Mouse (Mus musculus): Measurements from ENCODE around the gene Spaca7. TPM values are rescaled to one million over a fixed set of nuclear protein-coding genes. Genes with fewer than 3 reads are reported as not detected.
A peak's percentile ranks its signal among the peaks of the same experiment; 100 is the strongest.

The Spaca7 gene
- not detected in 2 replicates for polyA plus RNA-seq (2016; fragmentation: Nextera tagmentation; extraction: Ambion mirVana)

DNA sequence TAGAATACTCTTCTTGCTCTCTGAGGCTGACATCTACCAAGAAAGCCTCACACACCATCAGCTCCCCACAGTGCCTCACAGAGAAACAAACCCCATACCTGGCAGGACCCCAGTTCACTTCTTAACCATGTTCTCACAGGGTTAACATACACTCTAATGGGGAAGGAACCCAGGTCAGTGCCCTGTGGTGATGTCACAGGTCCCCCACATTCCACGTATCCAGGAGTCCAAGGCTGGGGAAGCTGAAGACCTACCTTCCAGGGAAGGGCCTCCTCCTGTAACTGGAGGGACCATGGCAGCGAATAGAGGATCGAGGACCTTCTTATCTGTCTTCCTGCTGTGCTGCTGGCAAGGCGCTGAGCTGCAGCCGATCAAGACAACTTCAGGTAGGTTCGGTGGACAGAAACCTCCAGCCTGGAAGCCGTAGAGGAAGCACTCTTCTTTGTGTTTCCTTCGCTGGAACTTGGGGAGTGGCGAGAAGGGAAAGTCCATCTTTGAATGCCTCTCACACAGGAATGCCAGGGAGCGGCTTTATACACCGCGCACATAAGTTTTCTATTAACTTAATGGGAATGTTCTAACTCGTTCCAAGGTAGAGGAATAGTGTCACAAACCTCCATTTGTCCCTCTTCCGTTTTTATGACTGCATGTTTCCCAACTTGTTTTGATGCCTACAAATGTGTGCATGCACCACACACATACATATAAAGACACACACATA is at the start of gene Spaca7:
Spaca7 (plus strand) TSS at position 216 of the 721 bp plus-strand sequence.
- H3K27ac ChIP-seq = no peak within 1 kb of the TSS
- peaks cover 31% of the 10 kb centered on the region for H3K27me3 ChIP-seq (ENCODE audit: low read depth, poor library complexity, severe bottlenecking)
- WGBS = 67% methylated on average over 14 of the region's 14 CpGs
- peaks cover 6% of the 10 kb centered on the region; the same call in 1 of the 2 replicates for H3K4me1 ChIP-seq
- no peak within 1 kb of the TSS for H3K4me3 ChIP-seq
- no peaks in the 10 kb centered on the region for H3K9me3 ChIP-seq (replicated peaks)
- H3K36me3 ChIP-seq = no peaks in the 10 kb centered on the region
- no peak for DNase-seq (ENCODE audit: low spot score)

DNA sequence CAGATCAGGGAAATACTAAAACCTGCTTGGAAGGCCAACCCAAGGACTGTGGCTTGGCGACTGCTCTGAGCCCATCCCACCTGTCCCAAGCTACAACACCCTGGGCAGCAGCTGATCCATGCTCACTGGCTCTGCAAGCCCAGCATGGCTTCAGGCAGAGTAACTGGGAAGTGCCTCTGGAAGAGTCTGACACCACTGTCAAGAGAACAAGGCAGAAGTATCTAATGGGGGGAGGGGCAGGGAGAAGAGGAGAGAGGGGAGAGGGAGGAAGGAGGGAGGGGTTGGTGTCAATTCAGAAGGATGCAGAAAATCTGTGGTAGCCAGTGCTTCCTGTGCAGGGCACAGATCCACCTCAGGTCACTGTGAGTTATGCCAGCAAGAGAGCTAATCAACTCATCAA is 48.5 kb upstream of the Spaca7 start:
- Histone ChIP-seq H3K4me1 (peaks cover 5% of the 10 kb centered on the region), H3K27ac (no peak overlapping the region), H3K4me3 (no peak overlapping the region), H3K27me3 (ENCODE audit: low read depth, poor library complexity, severe bottlenecking) (peaks cover 26% of the 10 kb centered on the region; the same call in 1 of the 2 replicates), H3K9me3 (replicated peaks) (no peaks in the 10 kb centered on the region), H3K36me3 (no peaks in the 10 kb centered on the region)
- WGBS = 24% methylated on average over 1 of the region's 1 CpGs
- no peak for DNase-seq (ENCODE audit: low spot score)

DNA sequence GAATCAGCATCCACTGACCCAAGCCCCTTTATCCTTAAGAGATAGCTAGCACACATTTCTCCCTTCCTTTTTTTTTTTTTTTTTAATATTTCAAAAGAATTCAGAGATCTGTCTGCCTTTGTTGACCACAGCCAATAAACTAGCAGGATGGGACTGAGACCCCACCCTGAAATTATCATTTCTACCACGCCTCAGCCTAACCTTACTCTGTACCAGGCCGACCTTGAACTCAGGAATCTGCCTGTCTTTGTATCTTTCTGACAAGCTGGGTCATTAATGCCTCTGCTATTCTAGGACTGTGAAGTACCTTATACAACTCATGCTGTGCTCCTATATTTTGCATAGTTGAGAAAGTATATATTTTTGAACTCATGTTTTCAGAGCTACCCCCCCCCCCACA is 44.2 kb upstream of the Spaca7 start:
- 86% methylated on average over 2 of the region's 2 CpGs for WGBS
- no peak for DNase-seq (ENCODE audit: low spot score)
- H3K36me3 ChIP-seq = no peaks in the 10 kb centered on the region

DNA sequence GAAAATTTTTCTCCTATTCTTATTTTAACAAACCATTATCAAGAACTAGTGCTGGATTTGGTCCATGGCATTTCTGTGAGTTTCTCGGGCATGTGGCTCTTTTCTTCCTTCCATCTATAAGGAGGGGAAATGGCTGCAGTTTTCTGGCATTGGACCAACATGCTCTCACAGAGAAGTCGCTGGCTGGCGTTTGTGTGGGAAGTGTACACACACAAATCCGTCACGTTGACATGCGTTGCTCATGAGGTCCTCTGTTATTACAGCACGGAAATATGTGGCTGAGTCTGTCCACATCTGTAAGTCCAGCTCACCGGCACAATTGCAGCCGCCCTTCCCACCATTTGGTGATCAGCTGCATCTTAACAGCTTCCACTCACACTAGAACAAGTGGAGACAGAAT is 37.2 kb upstream of the Spaca7 start:
- Histone ChIP-seq H3K4me3 (no peak overlapping the region), H3K27ac (no peak overlapping the region), H3K36me3 (no peaks in the 10 kb centered on the region), H3K27me3 (ENCODE audit: low read depth, poor library complexity, severe bottlenecking) (no peaks in the 10 kb centered on the region), H3K4me1 (no peaks in the 10 kb centered on the region), H3K9me3 (replicated peaks) (no peaks in the 10 kb centered on the region)
- no peak for DNase-seq (ENCODE audit: low spot score)
- 84% methylated on average over 9 of the region's 9 CpGs for WGBS

More for the DNA sequence above, 44.2 kb upstream of the Spaca7 start:
- no peak overlapping the region for H3K4me3 ChIP-seq
- peaks cover 5% of the 10 kb centered on the region for H3K4me1 ChIP-seq
- H3K9me3 ChIP-seq (replicated peaks) = no peaks in the 10 kb centered on the region
- H3K27me3 ChIP-seq (ENCODE audit: low read depth, poor library complexity, severe bottlenecking) = peaks cover 16% of the 10 kb centered on the region; the same call in 1 of the 2 replicates
- H3K27ac ChIP-seq = no peak overlapping the region

DNA sequence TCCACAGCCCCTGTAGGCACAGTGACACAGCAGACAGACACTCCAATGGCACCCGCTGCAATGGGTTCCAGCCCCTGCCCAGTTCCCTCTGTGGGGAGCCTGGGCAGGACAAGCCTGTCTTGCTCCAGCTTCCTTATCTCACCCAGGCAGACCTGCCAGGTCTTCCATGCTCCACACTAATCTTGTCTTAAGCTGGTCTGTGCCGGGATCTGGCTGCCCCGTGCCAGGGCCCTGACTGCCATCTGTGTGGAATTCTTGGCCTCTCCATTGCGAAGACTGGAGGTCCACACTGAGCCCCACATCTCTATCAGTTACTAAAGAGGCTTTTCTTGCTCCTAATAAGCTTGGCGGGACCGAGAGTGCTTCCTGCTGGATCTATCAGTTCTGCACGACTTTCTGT is 36.5 kb upstream of the Spaca7 start:
- Histone ChIP-seq H3K27me3 (ENCODE audit: low read depth, poor library complexity, severe bottlenecking) (0 out of 2 replicates have a peak, but pooled peaks cover under 1% of the 10 kb centered on the region), H3K4me3 (no peak overlapping the region), H3K36me3 (no peaks in the 10 kb centered on the region), H3K27ac (no peak overlapping the region), H3K4me1 (no peaks in the 10 kb centered on the region), H3K9me3 (replicated peaks) (no peaks in the 10 kb centered on the region)
- no peak for DNase-seq (ENCODE audit: low spot score)
- 89% methylated on average over 7 of the region's 7 CpGs for WGBS

DNA sequence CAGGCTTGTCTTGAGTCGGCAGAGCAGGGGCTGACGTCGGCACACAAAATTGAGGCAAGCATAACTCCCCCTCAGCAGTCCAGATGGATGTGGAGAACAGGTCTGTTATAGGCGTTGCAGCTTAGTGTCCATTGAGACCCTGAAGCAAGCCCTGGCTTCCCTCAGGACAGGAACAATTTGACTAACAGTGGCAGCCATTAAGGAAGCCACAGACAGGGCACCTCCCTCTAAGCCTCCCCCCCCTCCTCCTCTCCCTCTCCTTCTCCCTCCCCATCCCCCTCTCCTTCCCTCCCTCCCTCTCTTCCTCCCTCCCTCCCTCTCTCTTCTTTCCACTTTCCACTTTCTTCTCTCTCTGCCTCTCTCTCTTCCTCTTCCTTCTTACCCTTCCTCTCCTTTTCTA is 27.6 kb upstream of the Spaca7 start:
- no peak overlapping the region for H3K4me3 ChIP-seq
- no peaks in the 10 kb centered on the region for H3K9me3 ChIP-seq (replicated peaks)
- peaks cover 79% of the 10 kb centered on the region for H3K27me3 ChIP-seq (ENCODE audit: low read depth, poor library complexity, severe bottlenecking)
- no peak for DNase-seq (ENCODE audit: low spot score)
- H3K27ac ChIP-seq = no peak overlapping the region
- peaks cover 33% of the 10 kb centered on the region for H3K4me1 ChIP-seq
- no peaks in the 10 kb centered on the region for H3K36me3 ChIP-seq
- 59% methylated on average over 4 of the region's 4 CpGs for WGBS

DNA sequence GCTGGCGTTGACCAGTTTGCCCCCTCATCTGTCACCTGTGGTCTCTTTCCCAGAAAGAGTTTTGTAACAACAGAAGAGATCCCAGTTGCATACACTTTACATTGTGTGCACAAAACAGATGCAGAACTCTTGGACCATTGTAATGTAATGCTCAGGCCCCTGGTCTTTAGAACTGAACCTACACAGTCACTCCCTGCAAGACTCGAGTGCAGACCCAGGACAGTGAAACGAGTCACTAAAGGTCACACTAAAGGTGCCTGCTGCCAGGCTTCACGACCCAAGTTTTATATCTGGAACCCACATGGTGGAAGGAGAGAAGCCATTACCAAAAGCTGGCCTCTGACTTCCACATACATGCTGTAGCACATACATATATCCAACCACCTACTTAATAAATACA is 27.2 kb upstream of the Spaca7 start:
- H3K27ac ChIP-seq = no peak overlapping the region
- no peak for DNase-seq (ENCODE audit: low spot score)
- H3K36me3 ChIP-seq = no peaks in the 10 kb centered on the region
- 57% methylated on average over 4 of the region's 4 CpGs for whole genome bisulfite sequencing
- H3K4me3 ChIP-seq = no peak overlapping the region
- H3K27me3 ChIP-seq (ENCODE audit: low read depth, poor library complexity, severe bottlenecking) = peaks cover 84% of the 10 kb centered on the region
- no peaks in the 10 kb centered on the region for H3K9me3 ChIP-seq (replicated peaks)
- H3K4me1 ChIP-seq = peaks cover 33% of the 10 kb centered on the region

DNA sequence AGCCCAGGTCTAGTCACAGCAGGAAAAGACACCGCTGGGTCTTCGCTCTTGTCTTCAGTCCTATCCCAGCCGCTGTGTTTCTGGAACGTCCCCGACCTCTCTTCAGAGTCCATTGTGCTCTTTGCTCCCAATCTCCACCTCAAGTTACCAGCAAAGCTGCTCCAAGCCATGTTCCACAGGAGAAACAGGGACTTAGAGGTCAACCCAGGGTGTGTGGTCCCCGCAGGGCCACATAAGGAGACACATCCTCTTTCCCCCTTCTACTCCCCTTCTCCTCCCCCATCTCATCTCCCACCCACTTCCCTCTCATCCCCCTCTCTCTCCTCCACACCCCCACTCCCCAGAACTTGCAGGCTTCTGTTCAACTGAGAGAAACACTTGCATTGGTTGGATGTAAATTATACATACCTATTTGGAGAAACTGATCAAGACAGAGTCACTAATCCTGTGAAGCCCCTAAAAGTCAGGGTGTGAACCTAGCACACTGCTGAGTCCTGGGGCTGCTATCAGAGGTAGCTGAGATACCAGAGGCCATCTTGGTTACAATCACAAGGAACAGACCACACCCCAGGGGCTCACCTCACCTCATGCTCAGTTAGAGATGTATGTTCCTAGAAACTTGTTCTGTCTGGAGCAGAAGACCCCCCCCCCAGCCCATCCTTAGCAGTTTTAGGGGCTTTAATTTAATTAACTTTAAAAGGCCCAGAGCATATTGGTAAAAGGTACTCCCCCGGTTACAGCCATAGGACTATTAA is 25.2 kb upstream of the Spaca7 start:
- H3K36me3 ChIP-seq = no peaks in the 10 kb centered on the region
- WGBS = 58% methylated on average over 7 of the region's 7 CpGs
- H3K27me3 ChIP-seq (ENCODE audit: low read depth, poor library complexity, severe bottlenecking) = peaks cover 89% of the 10 kb centered on the region
- no peak overlapping the region for H3K4me3 ChIP-seq
- H3K27ac ChIP-seq = peak overlapping the region; percentile 30; the same call in 1 of the 2 replicates
- no peak for DNase-seq (ENCODE audit: low spot score)
- peaks cover 33% of the 10 kb centered on the region for H3K4me1 ChIP-seq
- no peaks in the 10 kb centered on the region for H3K9me3 ChIP-seq (replicated peaks)

DNA sequence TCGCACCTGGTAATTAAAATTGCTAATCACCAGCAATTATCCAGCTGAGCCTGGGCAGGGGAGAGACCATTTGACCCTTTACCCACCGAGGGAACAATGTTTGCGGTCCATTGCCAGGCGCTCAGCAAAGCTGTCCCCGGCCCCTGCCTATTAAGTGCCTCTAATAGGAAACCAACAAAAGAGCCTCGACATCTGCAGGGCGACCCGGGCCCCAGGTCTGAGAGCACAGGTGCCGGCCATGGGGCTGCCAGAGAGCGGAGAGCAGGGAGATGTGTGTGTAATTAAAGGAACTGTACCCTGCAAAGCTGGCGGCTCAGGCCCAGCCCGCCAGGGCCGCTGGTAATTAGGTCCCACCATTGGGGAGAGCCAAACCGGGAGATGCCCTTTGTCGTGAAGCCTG is 24.6 kb upstream of the Spaca7 start:
- no peaks in the 10 kb centered on the region for H3K36me3 ChIP-seq
- H3K27me3 ChIP-seq (ENCODE audit: low read depth, poor library complexity, severe bottlenecking) = peaks cover 91% of the 10 kb centered on the region
- peak; percentile 76 for DNase-seq (ENCODE audit: low spot score)
- 0 out of 2 replicates have a peak overlapping the region, but pooled peaks have one; percentile 12 for H3K27ac ChIP-seq
- H3K4me1 ChIP-seq = peaks cover 33% of the 10 kb centered on the region
- 5% methylated on average over 15 of the region's 15 CpGs for WGBS
- no peak overlapping the region for H3K4me3 ChIP-seq
- H3K9me3 ChIP-seq (replicated peaks) = no peaks in the 10 kb centered on the region

DNA sequence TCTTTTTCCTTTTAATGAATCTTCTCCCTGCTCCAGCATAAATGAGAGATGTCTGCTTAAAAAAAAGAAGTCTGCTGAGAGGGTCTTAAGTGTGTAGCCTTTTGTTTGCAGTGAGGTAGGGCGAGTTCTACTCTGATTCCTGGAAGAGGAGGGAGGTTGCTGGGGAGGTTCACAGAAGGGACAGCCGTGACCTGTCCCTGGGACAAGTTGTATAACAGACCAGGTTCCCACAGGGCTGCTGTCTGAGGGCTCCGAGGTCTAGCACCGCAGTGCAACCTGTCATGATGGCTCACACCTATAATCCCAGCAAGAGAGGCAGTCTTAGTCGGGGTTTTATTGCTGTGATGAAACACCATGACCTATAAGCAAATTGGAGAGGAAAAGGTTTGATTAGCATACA is 24.1 kb upstream of the Spaca7 start:
- DNase-seq (ENCODE audit: low spot score) = no peak
- peaks cover 94% of the 10 kb centered on the region for H3K27me3 ChIP-seq (ENCODE audit: low read depth, poor library complexity, severe bottlenecking)
- peak overlapping the region; percentile 12; the same call in 1 of the 2 replicates for H3K27ac ChIP-seq
- H3K36me3 ChIP-seq = no peaks in the 10 kb centered on the region
- peaks cover 33% of the 10 kb centered on the region for H3K4me1 ChIP-seq
- H3K9me3 ChIP-seq (replicated peaks) = no peaks in the 10 kb centered on the region
- no peak overlapping the region for H3K4me3 ChIP-seq
- whole genome bisulfite sequencing = 35% methylated on average over 5 of the region's 5 CpGs

DNA sequence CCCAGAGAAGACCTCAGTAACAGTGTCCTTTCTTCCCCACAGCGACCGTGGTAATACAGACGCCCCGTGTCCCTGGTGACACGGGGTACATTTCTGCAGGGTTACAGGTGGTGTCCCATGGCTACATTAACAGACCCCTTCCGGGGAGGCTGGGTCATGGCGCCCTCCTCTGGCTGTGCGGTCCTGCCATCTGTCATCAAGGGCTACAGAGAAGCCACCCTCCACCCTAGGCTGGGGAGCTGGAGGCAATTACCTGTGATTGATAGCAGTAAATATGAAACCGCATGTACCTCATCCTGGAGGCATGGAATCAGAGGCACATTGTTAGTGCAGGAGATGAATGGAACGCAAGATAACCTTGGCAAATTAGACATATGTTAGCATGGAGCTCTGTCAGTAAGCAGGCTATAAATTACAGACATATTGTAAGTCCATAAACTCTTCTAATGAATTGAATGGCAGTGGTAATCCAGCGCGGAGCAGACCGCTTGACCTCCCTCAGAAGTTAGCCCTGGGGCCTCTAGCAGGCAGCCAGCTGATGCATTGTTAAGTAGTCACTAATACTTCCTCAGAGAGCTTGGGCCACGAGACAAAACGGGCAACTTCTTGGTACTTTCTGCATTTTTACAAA is 17.2 kb upstream of the Spaca7 start:
- no peak overlapping the region for H3K27ac ChIP-seq

DNA sequence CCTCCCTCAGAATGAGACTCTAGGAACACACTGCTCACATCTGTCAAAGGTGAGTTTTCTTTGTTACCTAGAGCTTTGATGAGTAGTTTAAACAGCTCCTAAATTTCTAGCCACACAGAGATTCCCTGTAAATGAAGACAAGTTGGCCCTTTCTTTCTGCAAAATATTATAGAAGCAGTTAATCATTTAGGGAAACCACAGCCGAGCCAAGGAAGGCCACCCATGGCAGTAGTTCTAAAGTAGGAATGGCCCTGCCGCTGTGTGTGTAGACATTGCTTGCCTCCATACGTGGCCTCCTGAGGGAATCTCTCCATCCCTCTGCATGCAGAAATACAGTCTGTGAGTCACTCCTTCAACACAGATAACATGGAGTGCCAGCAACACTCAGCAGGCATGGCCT is 14.0 kb upstream of the Spaca7 start:
- DNase-seq (ENCODE audit: low spot score) = no peak
- no peak overlapping the region for H3K27ac ChIP-seq
- no peaks in the 10 kb centered on the region for H3K36me3 ChIP-seq
- peaks cover 98% of the 10 kb centered on the region for H3K27me3 ChIP-seq (ENCODE audit: low read depth, poor library complexity, severe bottlenecking)
- H3K4me3 ChIP-seq = no peak overlapping the region
- H3K9me3 ChIP-seq (replicated peaks) = no peaks in the 10 kb centered on the region
- 76% methylated on average over 3 of the region's 3 CpGs for WGBS
- H3K4me1 ChIP-seq = peaks cover 13% of the 10 kb centered on the region

More for the DNA sequence above, 17.2 kb upstream of the Spaca7 start:
- H3K9me3 ChIP-seq (replicated peaks) = no peaks in the 10 kb centered on the region
- WGBS = 37% methylated on average over 15 of the region's 15 CpGs
- DNase-seq (ENCODE audit: low spot score) = peak; percentile 51
- peaks cover 97% of the 10 kb centered on the region for H3K27me3 ChIP-seq (ENCODE audit: low read depth, poor library complexity, severe bottlenecking)
- H3K4me3 ChIP-seq = no peak overlapping the region
- peaks cover 13% of the 10 kb centered on the region for H3K4me1 ChIP-seq
- no peaks in the 10 kb centered on the region for H3K36me3 ChIP-seq

All from limb, embryonic 10.5 days (tissue).